Mouse (Mus musculus) embryonic facial prominence, embryonic 14.5 days (tissue): Measurements from ENCODE around the gene Zbtb2. TPM values are rescaled to one million over a fixed set of nuclear protein-coding genes. Genes with fewer than 3 reads are reported as not detected.
A peak's percentile ranks its signal among the peaks of the same experiment; 100 is the strongest.
"Not testable (repeated sequence)": the region's sequence is repeated elsewhere in the genome, so short reads cannot be mapped to it uniquely, and the experiment has no call there.

Experiments used
- ATAC-seq: fragments of 200-750 bp; cut with Nextera tagmentation; 2 replicates; pipeline ENCODE4 v1.8.0; 2017; ENCODE audit warnings: low read depth, moderate number of reproducible peaks, moderate TSS enrichment
- DNase-seq: peaks from one replicate; pipeline ENCODE4 v3.0.0-alpha.2; 2015; ENCODE audit warnings: low spot score
- H3K27ac ChIP-seq: fragments of 300-500 bp; sonication (generic); replicated peaks from 2 replicates; pipeline ENCODE4 v1.5.1; 2014; ENCODE audit warnings: low read depth, mild to moderate bottlenecking, low read length, moderate library complexity
- H3K27me3 ChIP-seq: fragments of 300-500 bp; sonication (generic); replicated peaks from 2 replicates; pipeline ENCODE4 v1.6.1; 2014; ENCODE audit warnings: low read length; ENCODE audit not compliant: control insufficient read depth, insufficient read depth
- H3K36me3 ChIP-seq: fragments of 300-500 bp; sonication (generic); 2 replicates; pipeline ENCODE4 v1.6.1; 2014; ENCODE audit warnings: low read length, mixed read lengths; ENCODE audit not compliant: control insufficient read depth, insufficient read depth
- H3K4me1 ChIP-seq: fragments of 300-500 bp; sonication (generic); 2 replicates; pipeline ENCODE4 v1.6.1; 2014; ENCODE audit warnings: antibody characterized with exemption, low read length; ENCODE audit not compliant: control insufficient read depth, insufficient read depth
- H3K4me2 ChIP-seq: fragments of 300-500 bp; sonication (generic); 2 replicates; pipeline ENCODE4 v1.6.1; 2014; ENCODE audit warnings: low read depth, mild to moderate bottlenecking, low read length, moderate library complexity, mixed read lengths
- H3K4me3 ChIP-seq: fragments of 300-500 bp; sonication (generic); 2 replicates; pipeline ENCODE4 v1.5.1; 2014; ENCODE audit warnings: low read depth, mild to moderate bottlenecking, low read length
- H3K9ac ChIP-seq: fragments of 300-500 bp; sonication (generic); 2 replicates; pipeline ENCODE4 v1.6.1; 2014; ENCODE audit warnings: low read depth, mild to moderate bottlenecking, low read length, moderate library complexity, mixed read lengths
- H3K9me3 ChIP-seq: fragments of 300-500 bp; sonication (generic); 2 replicates; pipeline ENCODE4 v1.6.1; 2016; ENCODE audit warnings: low read length; ENCODE audit not compliant: control insufficient read depth
- WGBS: fragments of 180-500 bp; shearing (Covaris S2); extraction: QIAGEN DNeasy Blood & Tissue Kit; methylation state at CpG from one replicate; pipeline ENCODE4 v1.1.7; 2014; 5-methylcytosine and 5-hydroxymethylcytosine counted together
- polyA plus RNA-seq: library from polyadenylated mRNA; unstranded; fragments of >200 nt; fragmentation: Nextera tagmentation; extraction: Ambion mirVana; gene quantifications from 2 replicates; pipeline ENCODE4 v1.2.1, GENCODE M21; 2014

The Zbtb2 gene
- 13.7 and 14.4 TPM in 2 replicates for polyA plus RNA-seq

DNA sequence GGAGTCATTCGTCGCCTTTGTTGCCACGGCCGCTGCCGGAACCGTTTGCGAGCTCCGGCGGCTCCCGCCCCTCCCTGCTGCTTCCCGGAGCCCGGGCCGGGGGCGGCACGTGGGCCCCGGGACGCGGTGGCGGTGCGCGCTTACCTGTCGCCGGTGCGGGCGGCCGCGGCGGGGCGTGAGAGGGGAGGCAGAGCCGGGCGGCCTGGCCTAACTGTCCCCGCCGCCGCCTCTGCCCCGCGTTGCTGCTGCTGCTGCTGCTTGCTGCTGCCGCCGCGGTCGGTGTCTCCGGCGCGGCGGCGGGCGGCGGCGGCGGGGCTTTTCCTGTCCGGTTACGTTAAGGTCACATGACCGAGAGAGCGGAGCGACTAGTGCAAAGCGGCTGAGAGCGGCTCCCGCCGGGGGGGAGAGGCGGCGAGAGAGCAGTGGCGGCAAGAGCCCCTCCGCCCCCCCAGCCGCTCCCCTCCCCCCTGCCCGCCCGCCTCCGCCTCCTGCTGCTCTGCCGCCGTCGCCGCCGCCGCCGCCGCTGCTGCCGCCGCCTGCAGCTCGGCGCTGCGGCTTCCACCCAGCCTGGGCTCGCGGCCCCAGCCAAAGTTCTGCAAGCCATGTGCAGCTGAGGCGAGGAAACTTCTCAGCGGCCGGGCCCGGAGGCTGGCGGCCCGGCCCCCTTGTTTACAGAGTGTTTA is at the start of gene Zbtb2:
TSS of gene Zbtb2 (minus strand) at position 408 of the 683 bp plus-strand sequence.
- no peak for ATAC-seq
- H3K27me3 ChIP-seq: no peaks in the 10 kb centered on the region
- peaks cover 21% of the 10 kb centered on the region for H3K4me1 ChIP-seq
- H3K9ac ChIP-seq: peak within 1 kb of the TSS; percentile 99
- H3K36me3 ChIP-seq: peaks cover 10% of the 10 kb centered on the region; the same call in 1 of the 2 replicates
- peak within 1 kb of the TSS; percentile 99 for H3K27ac ChIP-seq
- no CpG with 5 or more reads among the region's 87 CpGs for WGBS
- no peaks in the 10 kb centered on the region for H3K9me3 ChIP-seq
- peak; percentile 80 for DNase-seq
- peak within 1 kb of the TSS; percentile 97 for H3K4me3 ChIP-seq
- peak within 1 kb of the TSS; percentile 71 for H3K4me2 ChIP-seq

- ATAC-seq: no peak
Measured at GRCm38 (mm10) chr10:4435416-4435815, 47.5 kb upstream of the Zbtb2 start.

DNA sequence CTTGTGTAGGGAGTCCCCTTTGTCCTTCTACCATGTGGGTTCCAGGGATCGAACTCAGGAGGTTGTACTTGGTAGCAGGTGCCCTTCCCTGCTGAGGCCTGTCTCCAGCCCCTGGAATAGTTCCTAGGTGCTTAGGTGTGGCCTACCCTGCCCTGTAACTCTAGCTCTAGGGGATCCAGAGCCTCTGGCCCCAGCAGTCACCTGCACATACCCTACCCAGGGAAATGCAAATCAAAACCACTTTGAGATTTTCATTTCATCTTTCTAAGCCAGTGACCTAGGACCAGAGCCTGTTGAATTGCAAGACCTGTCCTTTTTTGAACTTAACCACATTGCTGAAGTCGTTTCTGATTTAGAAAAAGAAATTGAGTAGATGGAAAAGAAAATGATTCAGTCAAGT is 46.0 kb upstream of the Zbtb2 start:
- DNase-seq, H3K4me3 ChIP-seq, H3K9ac ChIP-seq, H3K4me1 ChIP-seq, H3K27ac ChIP-seq, H3K9me3 ChIP-seq, H3K27me3 ChIP-seq, H3K4me2 ChIP-seq, ATAC-seq: not testable (repeated sequence)
- peaks cover 20% of the 10 kb centered on the region for H3K36me3 ChIP-seq
- WGBS: 91% methylated on average over 2 of the region's 2 CpGs

More at GRCm38 (mm10) chr10:4435416-4435815, 47.5 kb upstream of the Zbtb2 start:
- peaks cover 33% of the 10 kb centered on the region for H3K36me3 ChIP-seq
- no peaks in the 10 kb centered on the region for H3K27me3 ChIP-seq
- H3K4me1 ChIP-seq: no peaks in the 10 kb centered on the region; the same call in 1 of the 2 replicates
- no peak for DNase-seq
- no peak overlapping the region for H3K27ac ChIP-seq
- H3K4me2 ChIP-seq: no peak overlapping the region
- H3K9ac ChIP-seq: no peak overlapping the region
- H3K4me3 ChIP-seq: no peak overlapping the region
- WGBS: 85% methylated on average over 3 of the region's 3 CpGs
- no peaks in the 10 kb centered on the region for H3K9me3 ChIP-seq

DNA sequence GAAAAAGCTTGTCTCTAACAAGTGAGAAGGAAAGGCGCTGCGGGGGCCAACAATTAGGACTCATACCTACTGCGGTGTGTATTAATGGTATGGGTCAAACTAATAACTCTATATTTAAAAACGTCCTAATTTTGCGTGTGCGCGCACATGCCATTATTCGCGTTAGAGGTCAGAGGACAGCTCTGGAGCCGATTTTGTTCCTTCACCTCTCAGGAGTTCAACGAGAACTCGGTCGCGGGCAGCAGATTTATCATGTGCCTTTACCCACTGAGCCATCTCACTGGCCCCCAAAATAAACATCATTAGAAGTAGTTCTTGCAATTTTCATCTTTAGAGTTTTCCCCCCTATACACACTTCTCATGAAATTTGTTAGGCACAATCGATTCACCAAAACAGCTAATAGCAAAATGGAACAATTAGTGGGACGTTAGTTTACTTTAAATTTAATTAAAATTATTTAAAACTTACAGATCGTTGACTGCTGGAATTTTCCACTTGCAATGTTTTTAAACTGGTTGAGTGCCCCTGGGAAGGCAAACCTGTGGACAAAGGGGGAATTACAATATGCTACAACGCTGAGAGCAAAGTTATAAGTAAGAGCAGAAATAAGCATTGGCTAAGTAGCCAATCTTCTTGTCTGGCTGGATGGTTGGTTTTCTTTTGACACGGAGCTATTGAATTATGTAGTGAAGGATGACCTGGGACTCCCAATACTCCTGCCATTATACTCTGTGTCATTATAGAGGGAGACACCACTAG is 45.3 kb upstream of the Zbtb2 start:
- Histone ChIP-seq H3K27me3 (no peaks in the 10 kb centered on the region), H3K36me3 (peaks cover 13% of the 10 kb centered on the region; the same call in 1 of the 2 replicates), H3K4me3 (peak overlapping the region; percentile 81), H3K9ac (peak overlapping the region; percentile 77), H3K9me3 (no peaks in the 10 kb centered on the region), H3K27ac (peak overlapping the region; percentile 90), H3K4me2 (peak overlapping the region; percentile 58), H3K4me1 (no peaks in the 10 kb centered on the region; the same call in 1 of the 2 replicates)
- no peak for ATAC-seq
- WGBS: 7% methylated on average over 19 of the region's 19 CpGs
- DNase-seq: peak; percentile 48

GRCm38 (mm10) chr10:4432123-4432931 is 44.4 kb upstream of the Zbtb2 start, which contains the start of the genes Rmnd1 and Armt1:
TSS of gene Rmnd1 (minus strand) at chr10:4432388.
TSS of gene Armt1 (plus strand) at chr10:4432467.
- WGBS: under 1% methylated on average over 63 of the region's 75 CpGs
- Histone ChIP-seq H3K27me3 (no peaks in the 10 kb centered on the region), H3K27ac (peak within 1 kb of the TSS; percentile 90), H3K4me2 (peak within 1 kb of the TSS; percentile 58), H3K4me1 (no peaks in the 10 kb centered on the region; the same call in 1 of the 2 replicates), H3K9me3 (no peaks in the 10 kb centered on the region), H3K36me3 (peaks cover 14% of the 10 kb centered on the region; the same call in 1 of the 2 replicates), H3K4me3 (peak within 1 kb of the TSS; percentile 81), H3K9ac (peak within 1 kb of the TSS; percentile 77)
- peak; percentile 97 for DNase-seq
- ATAC-seq: peak; percentile 96

- no peak for DNase-seq
- 14% methylated on average over 5 of the region's 5 CpGs for WGBS
- 0 out of 2 replicates have a peak, but pooled peaks have one; percentile 1 for ATAC-seq
- no peak overlapping the region for H3K27ac ChIP-seq
- H3K4me1 ChIP-seq: no peaks in the 10 kb centered on the region; the same call in 1 of the 2 replicates
- peak overlapping the region; percentile 54 for H3K4me2 ChIP-seq
- H3K9me3 ChIP-seq: no peaks in the 10 kb centered on the region
- H3K9ac ChIP-seq: peak overlapping the region; percentile 69
- peaks cover 18% of the 10 kb centered on the region; the same call in 1 of the 2 replicates for H3K36me3 ChIP-seq
- H3K4me3 ChIP-seq: peak overlapping the region; percentile 81
- H3K27me3 ChIP-seq: no peaks in the 10 kb centered on the region
Measured at GRCm38 (mm10) chr10:4431746-4432122, 43.8 kb upstream of the Zbtb2 start.

DNA sequence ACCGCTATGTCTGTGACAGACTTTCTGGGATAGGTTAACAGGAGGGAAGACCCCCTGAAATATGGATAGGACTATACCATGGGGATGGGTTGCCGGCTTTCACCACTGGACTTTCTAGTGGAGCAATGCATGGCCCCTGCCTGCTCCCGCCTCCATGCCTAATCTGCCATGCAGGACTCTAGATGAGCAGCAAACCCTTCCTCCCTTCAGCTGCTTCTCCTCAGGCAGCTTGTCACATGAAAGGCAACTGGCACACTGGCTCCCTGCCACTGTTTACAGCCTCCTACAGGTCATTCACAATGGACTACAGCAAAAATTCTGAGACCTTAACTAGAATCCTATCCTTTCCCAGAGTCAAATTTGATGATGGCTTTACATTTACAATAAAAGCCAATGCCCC is 42.9 kb upstream of the Zbtb2 start:
- Histone ChIP-seq H3K9me3 (no peaks in the 10 kb centered on the region), H3K4me2 (peak overlapping the region; percentile 54), H3K4me1 (no peaks in the 10 kb centered on the region; the same call in 1 of the 2 replicates), H3K9ac (peak overlapping the region; percentile 69), H3K4me3 (peak overlapping the region; percentile 81; the same call in 1 of the 2 replicates), H3K27ac (no peak overlapping the region), H3K36me3 (peaks cover 25% of the 10 kb centered on the region; the same call in 1 of the 2 replicates), H3K27me3 (no peaks in the 10 kb centered on the region)
- no peak for ATAC-seq
- WGBS: 79% methylated on average over 3 of the region's 3 CpGs
- no peak for DNase-seq

DNA sequence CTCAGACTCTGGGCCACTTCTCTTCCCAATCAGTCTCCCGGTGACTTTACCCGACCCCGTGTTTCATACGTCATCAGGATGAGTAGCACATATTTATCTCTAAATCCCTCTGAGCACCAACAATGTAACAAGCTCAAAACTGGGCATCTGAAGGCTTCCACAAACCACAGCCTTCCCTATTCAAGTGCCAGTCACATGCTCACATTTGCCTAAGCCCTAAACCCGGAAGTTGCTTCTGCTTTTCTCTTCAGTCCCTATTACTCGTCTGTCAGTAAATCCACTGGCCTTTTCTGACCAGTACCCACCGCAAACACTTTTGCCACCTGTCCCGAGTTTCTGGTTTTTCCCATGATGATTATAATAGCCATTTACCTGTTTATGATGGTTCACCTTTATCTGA is 42.5 kb upstream of the Zbtb2 start:
- DNase-seq (no peak), ATAC-seq (no peak)
- H3K9me3 ChIP-seq: no peaks in the 10 kb centered on the region
- 91% methylated on average over 8 of the region's 8 CpGs for WGBS
- no peak overlapping the region for H3K4me3 ChIP-seq
- H3K9ac ChIP-seq: no peak overlapping the region
- peaks cover 27% of the 10 kb centered on the region for H3K36me3 ChIP-seq
- no peak overlapping the region for H3K27ac ChIP-seq
- no peaks in the 10 kb centered on the region for H3K27me3 ChIP-seq
- H3K4me2 ChIP-seq: no peak overlapping the region
- H3K4me1 ChIP-seq: no peaks in the 10 kb centered on the region; the same call in 1 of the 2 replicates
